Mouse (Mus musculus) neural tube, embryonic 15.5 days (tissue): ENCODE measurements around the gene Irx6. TPM values are rescaled to one million over a fixed set of nuclear protein-coding genes. Genes with fewer than 3 reads are reported as not detected.

Experiments
- ATAC-seq: fragments of 200-750 bp; cut with Nextera tagmentation; 2 replicates; pipeline ENCODE4 v1.8.0; 2017; ENCODE audit warnings: mild to moderate bottlenecking, moderate TSS enrichment, moderate library complexity; ENCODE audit not compliant: low FRiP score
- H3K27ac ChIP-seq: fragments of 300-500 bp; sonication (generic); replicated peaks from 2 replicates; pipeline ENCODE4 v1.5.1; 2015; ENCODE audit warnings: mild to moderate bottlenecking, inconsistent platforms
- H3K27me3 ChIP-seq: fragments of 300-500 bp; sonication (generic); replicated peaks from 2 replicates; pipeline ENCODE4 v1.6.1; 2015; ENCODE audit warnings: inconsistent platforms
- H3K36me3 ChIP-seq: fragments of 300-500 bp; sonication (generic); 2 replicates; pipeline ENCODE4 v1.6.1; 2015; ENCODE audit warnings: inconsistent platforms
- H3K4me1 ChIP-seq: fragments of 300-500 bp; sonication (generic); 2 replicates; pipeline ENCODE4 v1.6.1; 2015; ENCODE audit warnings: inconsistent platforms
- H3K4me2 ChIP-seq: fragments of 300-500 bp; sonication (generic); 2 replicates; pipeline ENCODE4 v1.6.1; 2015; ENCODE audit warnings: inconsistent platforms, mild to moderate bottlenecking, moderate library complexity
- H3K4me3 ChIP-seq: fragments of 300-500 bp; sonication (generic); replicated peaks from 2 replicates; pipeline ENCODE4 v1.5.1; 2015; ENCODE audit warnings: mild to moderate bottlenecking, inconsistent platforms
- H3K9ac ChIP-seq: fragments of 300-500 bp; sonication (generic); replicated peaks from 2 replicates; pipeline ENCODE4 v1.6.1; 2015; ENCODE audit warnings: mild to moderate bottlenecking, inconsistent platforms
- H3K9me3 ChIP-seq: fragments of 300-500 bp; sonication (generic); replicated peaks from 2 replicates; pipeline ENCODE4 v1.6.1; 2016; ENCODE audit warnings: inconsistent platforms
- WGBS: fragments of 180-500 bp; shearing (Covaris S2); methylation state at CpG from one replicate; pipeline ENCODE4 v1.1.7; 2015; ENCODE audit warnings: mixed read lengths; 5-methylcytosine and 5-hydroxymethylcytosine counted together
- polyA plus RNA-seq: library from polyadenylated mRNA; unstranded; fragments of >200 nt; fragmentation: Nextera tagmentation; extraction: Ambion mirVana; gene quantifications from 2 replicates; pipeline ENCODE4 v1.2.1, GENCODE M21; 2015

Irx6 gene
- polyA plus RNA-seq, 1 experiment from 2014 or later, result 1.3 TPM

DNA sequence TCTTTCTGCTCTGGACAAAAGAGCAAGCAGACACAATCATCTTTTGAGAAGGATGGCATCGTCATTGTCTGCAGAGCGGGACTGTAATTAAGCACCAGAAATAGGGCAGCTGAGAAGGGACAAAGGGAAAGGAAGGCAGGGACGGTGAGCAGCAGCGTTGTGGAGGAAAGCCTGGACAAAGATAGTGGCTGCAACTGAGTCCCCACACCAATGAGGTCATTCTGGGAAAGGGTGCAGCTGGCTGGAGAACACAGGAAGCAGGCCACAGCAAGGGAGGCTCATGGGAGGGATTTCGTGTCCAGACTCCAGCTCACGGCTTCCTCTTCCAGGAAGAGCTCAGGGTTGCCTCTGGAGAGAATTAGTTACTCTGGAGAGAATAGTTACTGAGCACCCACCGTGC is 49.9 kb downstream of the Irx6 start:
- Histone ChIP-seq H3K27me3 (peaks cover 22% of the 10 kb centered on the region), H3K4me3 (no peak overlapping the region), H3K27ac (no peak overlapping the region), H3K4me1 (peaks cover 18% of the 10 kb centered on the region), H3K9ac (no peak overlapping the region), H3K36me3 (no peaks in the 10 kb centered on the region), H3K4me2 (no peak overlapping the region), H3K9me3 (no peaks in the 10 kb centered on the region)
- 16% methylated on average over 7 of the region's 7 CpGs for WGBS
- ATAC-seq, result no peak

DNA sequence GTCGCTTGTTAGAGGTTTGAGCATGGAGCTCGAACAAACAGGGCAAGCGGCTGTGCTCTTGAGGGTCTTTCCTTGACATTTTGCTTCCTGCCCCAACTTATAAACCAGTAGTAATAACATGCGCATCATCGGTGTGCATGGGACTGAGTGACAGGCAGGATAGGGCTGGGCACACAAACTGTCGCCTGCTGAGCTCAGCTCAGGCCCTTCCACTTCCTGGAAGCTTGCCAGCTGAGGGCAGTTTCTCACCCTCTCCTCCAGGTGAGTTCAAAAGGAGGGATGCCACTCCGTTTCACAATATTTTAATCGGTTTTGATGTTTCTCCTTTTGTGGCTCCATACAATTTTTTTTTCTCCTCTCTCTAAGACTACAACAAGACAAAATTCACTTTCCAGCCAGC is 50.3 kb downstream of the Irx6 start:
- peaks cover 22% of the 10 kb centered on the region for H3K27me3 ChIP-seq
- peaks cover 18% of the 10 kb centered on the region for H3K4me1 ChIP-seq
- H3K4me2 ChIP-seq, result no peak overlapping the region
- ATAC-seq, result no peak
- H3K9me3 ChIP-seq, result no peaks in the 10 kb centered on the region
- 56% methylated on average over 8 of the region's 8 CpGs for WGBS
- no peak overlapping the region for H3K27ac ChIP-seq
- no peak overlapping the region for H3K9ac ChIP-seq
- H3K36me3 ChIP-seq, result no peaks in the 10 kb centered on the region
- H3K4me3 ChIP-seq, result no peak overlapping the region

Other genes with a start within 250 kb of the Irx6 start
- 34.0 and 48.7 TPM in 2 replicates for gene Mmp2, start 153.0 kb downstream of the Irx6 start, polyA plus RNA-seq
- 12.9 and 13.1 TPM in 2 replicates for gene Lpcat2, start 181.1 kb downstream of the Irx6 start, polyA plus RNA-seq
- 0.46 and 0.60 TPM in 2 replicates for gene Capns2, start 227.1 kb downstream of the Irx6 start, polyA plus RNA-seq